Mouse (Mus musculus) limb, embryonic 14.5 days (tissue): ENCODE results near the gene Gnat3. TPM values are rescaled to one million over a fixed set of nuclear protein-coding genes. Genes with fewer than 3 reads are reported as not detected.

Experiments
- ATAC-seq: fragments of 200-750 bp; cut with Nextera tagmentation; 2 replicates; pipeline ENCODE4 v1.8.0; 2017; ENCODE audit warnings: low read depth, moderate number of reproducible peaks, moderate TSS enrichment; ENCODE audit not compliant: low FRiP score
- DNase-seq: peaks from one replicate; pipeline ENCODE4 v3.0.0-alpha.2; 2015; ENCODE audit warnings: low spot score
- H3K27ac ChIP-seq: fragments of 300-500 bp; sonication (generic); replicated peaks from 2 replicates; pipeline ENCODE4 v1.5.1; 2014; ENCODE audit warnings: low read depth, mild to moderate bottlenecking, low read length, moderate library complexity, mixed read lengths
- H3K27me3 ChIP-seq: fragments of 300-500 bp; sonication (generic); 2 replicates; pipeline ENCODE4 v1.6.1; 2014; ENCODE audit warnings: low read length, mixed read lengths; ENCODE audit not compliant: control insufficient read depth, insufficient read depth
- H3K36me3 ChIP-seq: fragments of 300-500 bp; sonication (generic); 2 replicates; pipeline ENCODE4 v1.6.1; 2014; ENCODE audit warnings: mild to moderate bottlenecking, low read length, moderate library complexity, mixed read lengths; ENCODE audit not compliant: control insufficient read depth, insufficient read depth
- H3K4me1 ChIP-seq: fragments of 300-500 bp; sonication (generic); 2 replicates; pipeline ENCODE4 v1.6.1; 2014; ENCODE audit warnings: antibody characterized with exemption, low read length, mixed read lengths; ENCODE audit not compliant: control insufficient read depth, insufficient read depth
- H3K4me2 ChIP-seq: fragments of 300-500 bp; sonication (generic); replicated peaks from 2 replicates; pipeline ENCODE4 v1.6.1; 2014; ENCODE audit warnings: low read depth, mild to moderate bottlenecking, low read length, moderate library complexity; ENCODE audit not compliant: severe bottlenecking
- H3K4me3 ChIP-seq: fragments of 300-500 bp; sonication (generic); replicated peaks from 2 replicates; pipeline ENCODE4 v1.5.1; 2014; ENCODE audit warnings: low read length
- H3K9ac ChIP-seq: fragments of 300-500 bp; sonication (generic); 2 replicates; pipeline ENCODE4 v1.6.1; 2014; ENCODE audit warnings: mild to moderate bottlenecking, low read depth, low read length, moderate library complexity; ENCODE audit not compliant: severe bottlenecking
- H3K9me3 ChIP-seq: fragments of 300-500 bp; sonication (generic); 2 replicates; pipeline ENCODE4 v1.6.1; 2016; ENCODE audit warnings: low read length; ENCODE audit not compliant: control insufficient read depth
- POLR2A ChIP-seq: fragments of 200-500 bp; IDR thresholded peaks from 2 replicates; pipeline ENCODE4 v1.8.0; 2012; ENCODE audit warnings: inconsistent platforms, mild to moderate bottlenecking, moderate library complexity, borderline replicate concordance; ENCODE audit not compliant: insufficient read depth, insufficient read length; ENCODE audit errors: extremely low read depth
- WGBS: fragments of 180-500 bp; shearing (Covaris S2); extraction: QIAGEN DNeasy Blood & Tissue Kit; methylation state at CpG from one replicate; pipeline ENCODE4 v1.1.7; 2014; 5-methylcytosine and 5-hydroxymethylcytosine counted together
- polyA plus RNA-seq, 2 experiments: library from polyadenylated mRNA; depleted of rRNA in 1 of 2; stranded (reverse) in 1 of 2; unstranded in 1 of 2; fragments of >200 nt; fragmentation: Nextera tagmentation in 1 of 2; extraction: Ambion mirVana in 1 of 2; gene quantifications; 2 replicates each; pipeline versions ENCODE4 v1.2.1 to v1.2.3; 2012 to 2014

Gene Gnat3
- polyA plus RNA-seq, 2 experiments, result not detected

- DNase-seq, result no peak
- WGBS, result 75% methylated on average over 3 of the region's 3 CpGs
- Histone ChIP-seq H3K27me3 (no peaks in the 10 kb centered on the region), H3K9me3 (no peaks in the 10 kb centered on the region), H3K9ac (no peak overlapping the region), H3K36me3 (no peaks in the 10 kb centered on the region), H3K4me3 (no peak overlapping the region), H3K4me1 (no peaks in the 10 kb centered on the region), H3K4me2 (no peak overlapping the region), H3K27ac (no peak overlapping the region)
- TF ChIP-seq POLR2A, result no peak
- ATAC-seq, result no peak
Measured at GRCm38 (mm10) chr5:18004824-18005611, 42.7 kb downstream of the Gnat3 start.

- Histone ChIP-seq H3K36me3 (no peaks in the 10 kb centered on the region), H3K9ac (no peak overlapping the region), H3K27me3 (no peaks in the 10 kb centered on the region), H3K4me3 (no peak overlapping the region), H3K4me2 (no peak overlapping the region), H3K4me1 (no peaks in the 10 kb centered on the region), H3K9me3 (no peaks in the 10 kb centered on the region), H3K27ac (no peak overlapping the region)
- ATAC-seq (no peak), DNase-seq (no peak)
- WGBS, result 75% methylated on average over 2 of the region's 2 CpGs
- no peak for TF ChIP-seq POLR2A
Measured at GRCm38 (mm10) chr5:18006157-18006556, 43.8 kb downstream of the Gnat3 start.

GRCm38 (mm10) chr5:18007067-18007466, 44.7 kb downstream of the Gnat3 start:
- no peak for TF ChIP-seq POLR2A
- Histone ChIP-seq H3K9ac (no peak overlapping the region), H3K4me2 (no peak overlapping the region), H3K4me3 (no peak overlapping the region), H3K4me1 (no peaks in the 10 kb centered on the region), H3K27me3 (no peaks in the 10 kb centered on the region), H3K27ac (no peak overlapping the region), H3K36me3 (no peaks in the 10 kb centered on the region), H3K9me3 (no peaks in the 10 kb centered on the region)
- no peak for DNase-seq
- no peak for ATAC-seq

DNA sequence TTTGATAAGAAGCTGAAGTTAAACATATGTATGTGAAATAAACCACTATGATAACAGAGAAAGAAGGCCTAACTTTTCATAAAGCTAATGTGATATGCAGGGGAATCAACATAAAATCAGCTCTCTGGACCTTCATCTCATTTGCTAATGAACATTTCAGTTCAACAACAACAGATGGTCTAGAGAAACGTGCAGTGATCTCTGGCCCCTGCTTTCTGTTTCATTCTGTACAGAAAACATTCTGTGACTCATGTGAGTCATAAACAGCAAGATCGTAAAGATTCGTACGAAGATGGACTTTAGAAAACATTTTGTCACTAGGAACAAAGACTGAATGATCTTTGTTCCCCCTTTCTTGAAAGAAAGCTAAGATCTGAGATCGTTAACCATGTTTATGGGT, 48.0 kb downstream of the Gnat3 start:
- Histone ChIP-seq H3K4me1 (no peaks in the 10 kb centered on the region), H3K9ac (no peak overlapping the region), H3K27ac (no peak overlapping the region), H3K4me3 (no peak overlapping the region), H3K9me3 (no peaks in the 10 kb centered on the region), H3K36me3 (no peaks in the 10 kb centered on the region), H3K27me3 (no peaks in the 10 kb centered on the region), H3K4me2 (no peak overlapping the region)
- ATAC-seq (no peak), DNase-seq (no peak)
- 36% methylated on average over 5 of the region's 5 CpGs for WGBS
- TF ChIP-seq POLR2A, result no peak

DNA sequence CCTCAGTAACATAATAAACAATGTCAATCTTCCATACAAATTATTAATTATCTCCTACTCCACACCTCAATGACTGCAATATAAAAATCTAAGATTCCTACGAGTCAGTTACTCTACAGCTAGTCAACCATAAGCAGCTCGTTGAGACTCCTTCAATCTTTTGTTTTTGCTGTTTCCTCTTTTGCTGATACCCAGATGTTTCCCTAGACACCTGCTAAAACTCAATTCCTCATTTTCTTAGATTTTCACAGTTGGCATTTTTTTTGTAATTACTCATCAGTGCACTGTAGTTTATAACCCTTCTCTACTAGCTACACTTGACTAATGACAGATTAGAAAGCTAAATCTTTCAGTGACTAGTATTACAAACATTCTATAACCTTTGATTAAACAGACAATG, 50.8 kb downstream of the Gnat3 start:
- DNase-seq, result no peak
- no peak for TF ChIP-seq POLR2A
- Histone ChIP-seq H3K4me2 (no peak overlapping the region), H3K36me3 (no peaks in the 10 kb centered on the region), H3K9ac (no peak overlapping the region), H3K4me1 (no peaks in the 10 kb centered on the region), H3K27ac (no peak overlapping the region), H3K4me3 (no peak overlapping the region), H3K9me3 (no peaks in the 10 kb centered on the region), H3K27me3 (no peaks in the 10 kb centered on the region)
- ATAC-seq, result no peak
- WGBS, result 65% methylated on average over 2 of the region's 2 CpGs

DNA sequence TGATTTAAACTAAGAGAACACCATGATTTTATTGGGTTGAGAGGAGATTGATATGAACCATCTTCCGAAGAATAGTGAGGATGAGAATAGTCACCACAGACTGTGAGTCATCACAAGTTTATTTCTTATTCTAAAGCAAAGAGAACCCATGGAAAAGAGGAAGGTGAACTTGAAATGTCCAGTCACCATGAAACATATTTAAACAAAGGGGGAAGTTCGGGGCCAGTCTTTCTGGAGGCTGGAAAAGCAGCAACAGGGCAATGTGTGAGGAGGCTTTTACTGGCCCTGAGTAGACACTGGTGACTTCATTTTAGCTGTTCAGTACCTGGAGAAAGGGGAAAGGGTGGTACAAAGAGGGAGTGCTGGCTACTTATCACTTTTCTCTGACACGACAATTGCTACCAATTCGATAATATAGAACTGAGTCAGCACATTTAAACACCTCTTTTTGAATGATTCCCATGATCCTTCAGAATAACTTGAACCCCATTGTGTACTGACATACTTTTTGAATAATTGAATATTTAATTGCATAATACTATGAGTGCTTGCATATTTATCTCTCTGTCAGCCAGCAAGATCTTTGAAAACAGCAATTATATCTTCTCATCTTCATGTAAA, 52.0 kb downstream of the Gnat3 start:
- Histone ChIP-seq H3K9ac (no peak overlapping the region), H3K27ac (no peak overlapping the region), H3K36me3 (no peaks in the 10 kb centered on the region), H3K4me3 (no peak overlapping the region), H3K4me1 (no peaks in the 10 kb centered on the region), H3K4me2 (no peak overlapping the region), H3K27me3 (no peaks in the 10 kb centered on the region), H3K9me3 (no peaks in the 10 kb centered on the region)
- 87% methylated on average over 4 of the region's 4 CpGs for WGBS
- no peak for TF ChIP-seq POLR2A
- DNase-seq (no peak), ATAC-seq (no peak)
